Mouse (Mus musculus) lung, adult 2 months (tissue): Measurements from ENCODE around the gene Akr1c12.
"Not testable (repeated sequence)": the region's sequence is repeated elsewhere in the genome, so short reads cannot be mapped to it uniquely, and the experiment has no call there.

ENCODE experiments used
- CTCF ChIP-seq: fragments of 200-500 bp; IDR thresholded peaks from 2 replicates; pipeline ENCODE4 v1.5.1; 2011; ENCODE audit warnings: mild to moderate bottlenecking, low read length, control low read depth; ENCODE audit not compliant: insufficient read depth
- POLR2A ChIP-seq: fragments of 200-500 bp; IDR thresholded peaks from 2 replicates; pipeline ENCODE4 v1.6.1; 2011; ENCODE audit warnings: low read depth, mild to moderate bottlenecking, control low read depth, low read length, borderline replicate concordance; ENCODE audit errors: extremely low read depth

GRCm38 (mm10) chr13:4265455-4265854 is 13.8 kb downstream of the Akr1c12 start:
- not testable (repeated sequence) for TF ChIP-seq POLR2A, CTCF
